ENCODE assay signal across 16 mouse cellular contexts in the genomic region with DNA sequence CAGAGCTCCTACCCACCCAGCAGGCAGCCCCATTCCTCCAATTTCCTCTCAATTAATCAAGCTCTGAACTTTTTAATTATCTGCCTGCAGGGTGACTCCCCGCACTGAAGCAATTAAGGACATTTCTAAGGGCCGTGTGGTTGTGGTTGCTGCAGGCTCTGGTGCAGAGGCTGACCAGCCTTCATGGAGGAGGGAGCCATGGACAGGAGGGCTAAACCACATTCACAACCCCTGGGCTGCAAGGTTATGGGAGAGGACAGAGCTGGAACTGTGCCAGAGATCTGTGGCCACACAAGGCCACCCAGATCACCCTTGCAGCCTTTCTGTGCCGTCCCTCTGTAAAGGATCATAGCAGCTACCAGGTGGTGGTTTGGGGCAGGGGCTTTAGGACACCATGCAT.
DNase-seq lines count a peak whose midpoint lies in the region; ATAC-seq and TF ChIP-seq lines count a peak whose summit lies in the region.
"Had no signal": no experiment of that assay in that cellular context is flagged by ENCODE, and none has a peak within 500 bp of the region (broad histone marks: within the 10 kb centered on the region; RNA-seq: fewer than 3 reads in every experiment).

No protein-coding gene starts in this region.

- no peak overlapping the region for H3K9ac ChIP-seq in forebrain, embryonic 12.5 days
- H3K9ac ChIP-seq in forebrain, postnatal 0 days, result no peak overlapping the region
- 0 out of 2 replicates have a peak overlapping the region, but pooled peaks have one; percentile 19 for H3K9ac ChIP-seq in midbrain, embryonic 13.5 days (replicated peaks)
- no peak overlapping the region for H3K9ac ChIP-seq in midbrain, postnatal 0 days (replicated peaks; ENCODE audit: low read length, poor library complexity, severe bottlenecking)
- H3K9ac ChIP-seq in limb, embryonic 12.5 days (replicated peaks), result peak overlapping the region; percentile 2; the same call in 1 of the 2 replicates
- H3K9ac ChIP-seq: liver, embryonic 14.5 days had no signal

- H3K9me3 ChIP-seq in forebrain, embryonic 12.5 days, result no peaks in the 10 kb centered on the region
- no peaks in the 10 kb centered on the region for H3K9me3 ChIP-seq in forebrain, postnatal 0 days (ENCODE audit: low read length)
- H3K9me3 ChIP-seq in midbrain, embryonic 13.5 days, result no peaks in the 10 kb centered on the region
- no peaks in the 10 kb centered on the region for H3K9me3 ChIP-seq in midbrain, postnatal 0 days (ENCODE audit: low read length)
- H3K9me3 ChIP-seq in limb, embryonic 12.5 days, result no peaks in the 10 kb centered on the region

- peak overlapping the region; percentile 42; the same call in 1 of the 2 replicates for H3K27ac ChIP-seq in forebrain, embryonic 12.5 days
- no peak overlapping the region for H3K27ac ChIP-seq in forebrain, postnatal 0 days (ENCODE audit: low read depth, low read length)
- H3K27ac ChIP-seq in midbrain, embryonic 13.5 days, result no peak overlapping the region
- H3K27ac ChIP-seq in midbrain, postnatal 0 days (ENCODE audit: low read depth, low read length), result no peak overlapping the region
- H3K27ac ChIP-seq in limb, embryonic 12.5 days, result 0 out of 2 replicates have a peak overlapping the region, but pooled peaks have one; percentile 50
- H3K27ac ChIP-seq: layer of hippocampus, adult 2 months; liver, embryonic 14.5 days had no signal

- no peaks in the 10 kb centered on the region; the same call in 1 of the 2 replicates for H3K36me3 ChIP-seq in forebrain, embryonic 12.5 days (replicated peaks)
- no peaks in the 10 kb centered on the region for H3K36me3 ChIP-seq in forebrain, postnatal 0 days (ENCODE audit: insufficient read depth)
- H3K36me3 ChIP-seq in midbrain, embryonic 13.5 days, result no peaks in the 10 kb centered on the region
- H3K36me3 ChIP-seq in midbrain, postnatal 0 days (ENCODE audit: insufficient read depth, low read length), result no peaks in the 10 kb centered on the region
- H3K36me3 ChIP-seq in limb, embryonic 12.5 days, result no peaks in the 10 kb centered on the region

- no peak overlapping the region for H3K4me3 ChIP-seq in forebrain, embryonic 12.5 days (replicated peaks)
- H3K4me3 ChIP-seq in forebrain, postnatal 0 days (ENCODE audit: low read depth, low read length), result no peak overlapping the region
- no peak overlapping the region for H3K4me3 ChIP-seq in midbrain, embryonic 13.5 days (replicated peaks)
- no peak overlapping the region for H3K4me3 ChIP-seq in midbrain, postnatal 0 days (ENCODE audit: low read depth, low read length)
- no peak overlapping the region for H3K4me3 ChIP-seq in limb, embryonic 12.5 days (replicated peaks)
- H3K4me3 ChIP-seq: layer of hippocampus, adult 2 months had no signal

- H3K4me1 ChIP-seq in forebrain, embryonic 12.5 days, result peaks cover 73% of the 10 kb centered on the region
- H3K4me1 ChIP-seq in forebrain, postnatal 0 days (ENCODE audit: insufficient read depth), result no peaks in the 10 kb centered on the region; the same call in 1 of the 2 replicates
- H3K4me1 ChIP-seq in midbrain, embryonic 13.5 days (replicated peaks), result peaks cover 78% of the 10 kb centered on the region
- no peaks in the 10 kb centered on the region; the same call in 1 of the 2 replicates for H3K4me1 ChIP-seq in midbrain, postnatal 0 days (ENCODE audit: insufficient read depth, low read length)
- peaks cover 57% of the 10 kb centered on the region for H3K4me1 ChIP-seq in limb, embryonic 12.5 days (replicated peaks)

- no peak for TF ChIP-seq CTCF in forebrain, postnatal 0 days (IDR thresholded peaks at IDR 0.05; ENCODE audit: low read depth)
- TF ChIP-seq CTCF in midbrain, postnatal 0 days (IDR thresholded peaks at IDR 0.05), result no peak
- TF ChIP-seq CTCF in brain, embryonic 14.5 days (IDR thresholded peaks at IDR 0.05; ENCODE audit: borderline replicate concordance, extremely low read depth, insufficient read depth, insufficient read length), result no peak

- ATAC-seq in forebrain, embryonic 12.5 days (ENCODE audit: low FRiP score), result no peak
- ATAC-seq in forebrain, postnatal 0 days, result no peak
- no peak for ATAC-seq in midbrain, embryonic 13.5 days
- ATAC-seq in midbrain, postnatal 0 days (ENCODE audit: low FRiP score), result no peak
- ATAC-seq in limb, embryonic 12.5 days (ENCODE audit: insufficient number of reproducible peaks, insufficient read depth, low FRiP score, low TSS enrichment, low read depth), result no peak
- ATAC-seq: inflammation-experienced regulatory T-cells, adult 6 months had no signal

- DNase-seq in forebrain, postnatal 0 days, result no peak
- no peak for DNase-seq in midbrain, postnatal 0 days (ENCODE audit: low spot score)
- DNase-seq in brain, embryonic 14.5 days (ENCODE audit: low read depth), result peak; percentile 49
- no peak for DNase-seq in layer of hippocampus, adult 8-10 months (ENCODE audit: low spot score in 2 of 2)
- DNase-seq in gastrocnemius, postnatal 36 days, result no peak
- DNase-seq: B cell, adult 2 months; cerebellum, postnatal 14 days; heart, postnatal 14 days; lung, postnatal 36 days; thymus, adult 2 months had no signal

- H3K27me3 ChIP-seq in forebrain, embryonic 12.5 days, result no peaks in the 10 kb centered on the region
- no peaks in the 10 kb centered on the region for H3K27me3 ChIP-seq in forebrain, postnatal 0 days (ENCODE audit: insufficient read depth, low read length)
- H3K27me3 ChIP-seq in midbrain, embryonic 13.5 days, result no peaks in the 10 kb centered on the region
- no peaks in the 10 kb centered on the region for H3K27me3 ChIP-seq in midbrain, postnatal 0 days (ENCODE audit: insufficient read depth, low read length)
- no peaks in the 10 kb centered on the region for H3K27me3 ChIP-seq in limb, embryonic 12.5 days

- no peak overlapping the region for H3K4me2 ChIP-seq in forebrain, embryonic 12.5 days
- H3K4me2 ChIP-seq in forebrain, postnatal 0 days (ENCODE audit: low read depth), result no peak overlapping the region
- H3K4me2 ChIP-seq in midbrain, embryonic 13.5 days (replicated peaks), result no peak overlapping the region
- no peak overlapping the region for H3K4me2 ChIP-seq in midbrain, postnatal 0 days (ENCODE audit: low read depth, low read length, poor library complexity, severe bottlenecking)
- no peak overlapping the region for H3K4me2 ChIP-seq in limb, embryonic 12.5 days

- 24% methylated on average over 3 of the region's 3 CpGs for WGBS in forebrain, embryonic 12.5 days
- 13% methylated on average over 3 of the region's 3 CpGs for WGBS in forebrain, postnatal 0 days
- WGBS in midbrain, embryonic 13.5 days, result 59% methylated on average over 3 of the region's 3 CpGs
- WGBS in midbrain, postnatal 0 days, result 46% methylated on average over 3 of the region's 3 CpGs
- 13% methylated on average over 3 of the region's 3 CpGs for WGBS in limb, embryonic 12.5 days

- intact Hi-C loops in gastrocnemius, postnatal 36 days (cut with DNase I), result no loop called here

- TF ChIP-seq POLR2A in brain, embryonic 14.5 days (IDR thresholded peaks at IDR 0.05; ENCODE audit: borderline replicate concordance, extremely low read depth, insufficient read depth, insufficient read length, poor library complexity, severe bottlenecking), result no peak

Comparison
In these comparisons a context has a peak if more than half of its experiments do, and no peak if none do; other contexts are left out.
1. H3K27ac ChIP-seq: peak in forebrain, embryonic 12.5 days (single experiment) and limb, embryonic 12.5 days (single experiment); none in forebrain, postnatal 0 days (single experiment), midbrain, embryonic 13.5 days (single experiment) and midbrain, postnatal 0 days (single experiment).
2. H3K9ac ChIP-seq: peak in midbrain, embryonic 13.5 days (single experiment) and limb, embryonic 12.5 days (single experiment); none in forebrain, embryonic 12.5 days (single experiment), forebrain, postnatal 0 days (single experiment) and midbrain, postnatal 0 days (single experiment).